Mouse (Mus musculus) thymus, adult 2 months (tissue): ENCODE measurements around the gene Epx.

Source experiments
- CTCF ChIP-seq: fragments of 200-500 bp; IDR thresholded peaks from 2 replicates; pipeline ENCODE4 v1.5.1; 2012; ENCODE audit warnings: mild to moderate bottlenecking, control low read depth, low read length, moderate library complexity, borderline replicate concordance; ENCODE audit not compliant: control insufficient read depth, poor library complexity, insufficient read depth; ENCODE audit errors: extremely low read depth
- POLR2A ChIP-seq: fragments of 200-500 bp; IDR thresholded peaks from 2 replicates; pipeline ENCODE4 v1.6.1; 2012; ENCODE audit warnings: mild to moderate bottlenecking, low read length, control low read depth, moderate library complexity; ENCODE audit not compliant: control insufficient read depth, poor library complexity, insufficient read depth; ENCODE audit errors: extremely low read depth

DNA sequence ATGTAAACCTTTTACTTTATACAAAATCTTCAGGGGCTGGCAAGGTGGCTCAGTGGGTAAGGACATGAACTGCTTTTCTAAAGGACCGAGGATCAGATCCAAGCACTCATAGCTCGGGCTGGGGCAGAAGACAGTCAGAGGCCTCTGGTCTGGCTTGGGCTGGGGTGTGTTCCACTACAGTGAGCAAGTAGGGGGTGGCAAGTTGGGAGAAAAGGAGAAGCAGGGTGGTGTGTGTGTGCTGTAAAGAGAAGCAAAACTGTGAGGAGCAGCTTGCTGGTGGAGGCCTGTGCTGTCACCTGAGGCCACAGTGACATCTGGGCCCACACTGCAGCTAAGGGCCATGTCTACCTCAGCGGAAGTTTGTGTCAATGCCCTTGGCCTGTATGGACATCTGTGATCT, 33.9 kb downstream of the Epx start:
- TF ChIP-seq CTCF: no peak
- no peak for TF ChIP-seq POLR2A
